Mouse (Mus musculus): ENCODE measurements around the gene Atp11b. TPM values are rescaled to one million over a fixed set of nuclear protein-coding genes. Genes with fewer than 3 reads are reported as not detected.

Atp11b gene
- total and polyA plus RNA-seq, 2 experiments from 2014 or later: 36.5 to 49.9 TPM

GRCm38 (mm10) chr3:35897900-35898299 lies 144.0 kb downstream of the Atp11b start:
- DNase-seq (ENCODE audit: low spot score) (no peak), ATAC-seq (ENCODE audit: low FRiP score) (no peak)
- Histone ChIP-seq H3K4me2 (ENCODE audit: low read depth, low read length, poor library complexity, severe bottlenecking) (no peak overlapping the region), H3K9ac (replicated peaks; ENCODE audit: low read length, poor library complexity, severe bottlenecking) (no peak overlapping the region), H3K27ac (ENCODE audit: low read depth, low read length) (no peak overlapping the region), H3K36me3 (ENCODE audit: insufficient read depth, low read length) (no peaks in the 10 kb centered on the region; the same call in 1 of the 2 replicates), H3K4me1 (ENCODE audit: insufficient read depth, low read length) (no peaks in the 10 kb centered on the region), H3K9me3 (ENCODE audit: low read length) (no peaks in the 10 kb centered on the region), H3K27me3 (ENCODE audit: insufficient read depth, low read length) (no peaks in the 10 kb centered on the region), H3K4me3 (ENCODE audit: low read depth, low read length) (no peak overlapping the region)
- WGBS: 96% methylated on average over 2 of the region's 2 CpGs
- TF ChIP-seq CTCF (IDR thresholded peaks at IDR 0.05): no peak

GRCm38 (mm10) chr3:35899109-35899508 lies 145.2 kb downstream of the Atp11b start:
- no peak for TF ChIP-seq CTCF (IDR thresholded peaks at IDR 0.05)
- Histone ChIP-seq H3K9me3 (ENCODE audit: low read length) (no peaks in the 10 kb centered on the region), H3K4me2 (ENCODE audit: low read depth, low read length, poor library complexity, severe bottlenecking) (no peak overlapping the region), H3K36me3 (ENCODE audit: insufficient read depth, low read length) (no peaks in the 10 kb centered on the region; the same call in 1 of the 2 replicates), H3K27ac (ENCODE audit: low read depth, low read length) (no peak overlapping the region), H3K9ac (replicated peaks; ENCODE audit: low read length, poor library complexity, severe bottlenecking) (no peak overlapping the region), H3K4me3 (ENCODE audit: low read depth, low read length) (no peak overlapping the region), H3K4me1 (ENCODE audit: insufficient read depth, low read length) (no peaks in the 10 kb centered on the region), H3K27me3 (ENCODE audit: insufficient read depth, low read length) (no peaks in the 10 kb centered on the region)
- no peak for ATAC-seq (ENCODE audit: low FRiP score)
- 95% methylated on average over 3 of the region's 3 CpGs for WGBS
- DNase-seq (ENCODE audit: low spot score): no peak

- Histone ChIP-seq H3K36me3 (ENCODE audit: insufficient read depth, low read length) (no peaks in the 10 kb centered on the region; the same call in 1 of the 2 replicates), H3K27me3 (ENCODE audit: insufficient read depth, low read length) (no peaks in the 10 kb centered on the region), H3K9me3 (ENCODE audit: low read length) (no peaks in the 10 kb centered on the region), H3K4me1 (ENCODE audit: insufficient read depth, low read length) (no peaks in the 10 kb centered on the region), H3K9ac (replicated peaks; ENCODE audit: low read length, poor library complexity, severe bottlenecking) (no peak overlapping the region), H3K27ac (ENCODE audit: low read depth, low read length) (no peak overlapping the region), H3K4me2 (ENCODE audit: low read depth, low read length, poor library complexity, severe bottlenecking) (no peak overlapping the region), H3K4me3 (ENCODE audit: low read depth, low read length) (no peak overlapping the region)
- no peak for ATAC-seq (ENCODE audit: low FRiP score)
- 78% methylated on average over 5 of the region's 5 CpGs for WGBS
- DNase-seq (ENCODE audit: low spot score): no peak
- no peak for TF ChIP-seq CTCF (IDR thresholded peaks at IDR 0.05)
Observed at GRCm38 (mm10) chr3:35900555-35901204, 146.8 kb downstream of the Atp11b start.

Other genes starting within 250 kb of the Atp11b start
- 62.0 and 69.0 TPM in 2 replicates for gene Dcun1d1, start 183.3 kb downstream of the Atp11b start, total RNA-seq (2014; rRNA removed)
- 108 and 110 TPM in 2 replicates for gene Dcun1d1, start 183.3 kb downstream of the Atp11b start, polyA plus RNA-seq (2015; fragmentation: Nextera tagmentation; extraction: Ambion mirVana)
- gene Mccc1, start 246.6 kb downstream of the Atp11b start, total RNA-seq (2014; rRNA removed): 7.2 and 18.0 TPM in 2 replicates
- 16.1 and 19.1 TPM in 2 replicates for gene Mccc1, start 246.6 kb downstream of the Atp11b start, polyA plus RNA-seq (2015; fragmentation: Nextera tagmentation; extraction: Ambion mirVana)